Mouse (Mus musculus) A20 (cell line): ENCODE data around the gene Phldb1.
"Not testable (repeated sequence)": the region's sequence is repeated elsewhere in the genome, so short reads cannot be mapped to it uniquely, and the experiment has no call there.

Experiments used
- DNase-seq: peaks from one replicate; pipeline ENCODE4 v3.0.0-alpha.2; 2011; ENCODE audit warnings: low read depth, low spot score

Gene Phldb1

GRCm38 (mm10) chr9:44655098-44656066, 79.6 kb downstream of the Phldb1 start:
- peak; percentile 92 for DNase-seq

GRCm38 (mm10) chr9:44653896-44654295, 81.1 kb downstream of the Phldb1 start:
- DNase-seq = no peak

GRCm38 (mm10) chr9:44652027-44652426, 83.0 kb downstream of the Phldb1 start:
- DNase-seq = peak; percentile 85

- DNase-seq = peak; percentile 90
Measured at GRCm38 (mm10) chr9:44648881-44649281, 86.1 kb downstream of the Phldb1 start.

GRCm38 (mm10) chr9:44647656-44648055, 87.3 kb downstream of the Phldb1 start:
- peak; percentile 60 for DNase-seq

- DNase-seq = peak; percentile 86
Measured at GRCm38 (mm10) chr9:44647026-44647425, 88.0 kb downstream of the Phldb1 start.

- no peak for DNase-seq
Measured at GRCm38 (mm10) chr9:44646366-44646765, 88.6 kb downstream of the Phldb1 start.

GRCm38 (mm10) chr9:44645924-44646323, 89.1 kb downstream of the Phldb1 start:
- DNase-seq = peak; percentile 98

- no peak for DNase-seq
Measured at GRCm38 (mm10) chr9:44645481-44645880, 89.5 kb downstream of the Phldb1 start.

GRCm38 (mm10) chr9:44644186-44644585, 90.8 kb downstream of the Phldb1 start:
- no peak for DNase-seq

- DNase-seq = peak; percentile 43
Measured at GRCm38 (mm10) chr9:44643103-44643502, 91.9 kb downstream of the Phldb1 start.

- no peak for DNase-seq
Measured at GRCm38 (mm10) chr9:44641616-44642015, 93.4 kb downstream of the Phldb1 start.

- DNase-seq = peak; percentile 42
Measured at GRCm38 (mm10) chr9:44640646-44641357, 94.2 kb downstream of the Phldb1 start.

- DNase-seq = peak; percentile 60
Measured at GRCm38 (mm10) chr9:44640028-44640427, 95.0 kb downstream of the Phldb1 start.

- DNase-seq = not testable (repeated sequence)
Measured at GRCm38 (mm10) chr9:44638726-44639125, 96.3 kb downstream of the Phldb1 start.

- no peak for DNase-seq
Measured at GRCm38 (mm10) chr9:44637551-44638169, 97.3 kb downstream of the Phldb1 start.
